Mouse (Mus musculus): ENCODE measurements around the gene Gmps. TPM values are rescaled to one million over a fixed set of nuclear protein-coding genes. Genes with fewer than 3 reads are reported as not detected.
A peak's percentile ranks its signal among the peaks of the same experiment; 100 is the strongest.

The Gmps gene
- polyA plus RNA-seq, 1 experiment from 2014 or later, result 45.8 TPM

DNA sequence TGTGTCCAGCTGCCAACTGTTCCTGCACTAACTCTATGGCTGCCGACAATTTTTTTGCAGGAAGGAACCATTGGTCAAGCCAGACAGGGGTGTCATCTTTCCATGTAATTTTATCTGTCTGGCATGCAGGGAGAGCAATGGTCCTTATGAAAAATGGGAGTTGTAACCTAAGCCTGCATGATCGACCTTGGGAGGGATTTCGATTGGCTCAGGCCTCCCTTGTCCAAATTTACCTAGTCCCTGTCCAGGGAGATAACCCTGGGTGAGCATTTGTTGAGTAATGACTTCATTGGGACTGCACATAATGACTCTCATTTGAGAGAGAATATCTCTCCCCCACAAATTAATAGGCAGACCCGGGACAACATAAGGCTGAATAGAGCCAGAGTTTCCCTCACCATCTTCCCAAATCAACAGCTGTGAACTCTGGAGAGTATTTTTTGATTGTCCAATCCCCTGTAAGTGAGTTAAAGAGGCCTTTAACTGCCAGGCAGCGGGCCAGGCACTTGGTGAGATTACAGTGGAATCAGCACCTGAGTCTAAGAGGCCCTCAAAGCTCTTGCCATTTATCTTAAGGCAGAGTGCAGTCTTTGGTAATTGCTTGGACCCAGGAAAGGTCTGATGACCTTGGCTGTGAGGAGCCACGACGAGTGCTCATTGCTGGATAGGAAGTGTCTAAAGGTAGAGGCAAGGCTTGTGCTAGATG, 62.4 kb downstream of the Gmps start:
- WGBS (ENCODE audit: insufficient replicate concordance), result 58% methylated on average over 7 of the region's 7 CpGs
- Histone ChIP-seq H3K9me3 (replicated peaks; ENCODE audit: control insufficient read depth, low read length) (no peaks in the 10 kb centered on the region), H3K9ac (ENCODE audit: low read depth, low read length) (no peak overlapping the region), H3K4me1 (ENCODE audit: control insufficient read depth, insufficient read depth, low read length) (no peaks in the 10 kb centered on the region), H3K4me2 (no peak overlapping the region), H3K27ac (ENCODE audit: low read depth, low read length) (no peak overlapping the region), H3K36me3 (ENCODE audit: control insufficient read depth, insufficient read depth, low read length) (no peaks in the 10 kb centered on the region), H3K27me3 (ENCODE audit: control insufficient read depth, insufficient read depth, low read length) (no peaks in the 10 kb centered on the region), H3K4me3 (ENCODE audit: low read depth, low read length) (no peak overlapping the region)
- ATAC-seq (replicated peaks; ENCODE audit: insufficient number of reproducible peaks, low FRiP score, low TSS enrichment), result no peak

DNA sequence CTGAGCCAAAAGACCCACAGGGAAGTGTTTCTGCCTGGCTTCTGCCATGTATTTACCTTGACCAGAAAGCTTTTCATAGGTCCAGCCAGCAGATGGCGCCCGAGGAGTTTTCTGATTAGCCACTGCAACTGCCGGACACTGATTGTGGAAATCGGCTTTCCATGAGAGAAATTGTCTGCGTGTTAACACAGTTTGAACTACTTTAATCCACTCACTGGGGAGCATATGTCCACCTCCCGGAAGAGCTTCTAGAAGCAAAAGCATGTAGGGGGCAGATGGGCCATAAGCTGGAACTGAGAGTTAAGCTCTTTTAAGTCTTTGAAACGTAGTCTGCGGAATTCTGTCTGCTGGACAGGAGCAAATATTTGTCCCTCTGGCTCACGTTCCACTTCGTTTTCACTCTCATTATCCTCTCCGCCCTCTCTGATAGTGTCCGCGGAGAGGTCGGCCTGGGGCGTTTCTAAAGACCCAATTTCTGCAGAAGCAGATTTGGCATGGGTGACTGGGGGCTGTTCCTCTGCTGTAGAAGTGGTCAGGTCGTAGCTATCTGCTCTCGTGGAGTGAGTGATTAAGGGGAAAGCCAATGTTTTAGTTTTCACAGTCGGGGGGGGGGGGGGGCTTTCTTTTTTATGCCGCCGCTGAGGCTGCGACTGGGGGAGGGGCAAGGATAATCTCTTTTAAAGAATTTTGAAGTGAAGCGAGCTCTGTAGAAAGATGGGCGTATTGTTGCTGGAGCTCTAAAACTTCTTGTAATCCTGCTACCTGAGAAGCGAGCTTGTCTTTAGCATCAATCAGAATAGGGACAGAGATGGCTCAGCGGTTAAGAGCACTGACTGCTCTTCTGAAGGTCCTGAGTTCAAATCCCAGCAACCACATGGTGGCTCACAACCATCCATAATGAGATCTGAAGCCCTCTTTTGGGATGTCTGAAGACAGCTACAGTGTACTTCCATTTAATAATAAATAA, 64.2 kb downstream of the Gmps start:
- no peaks in the 10 kb centered on the region for H3K27me3 ChIP-seq (ENCODE audit: control insufficient read depth, insufficient read depth, low read length)
- no peaks in the 10 kb centered on the region for H3K4me1 ChIP-seq (ENCODE audit: control insufficient read depth, insufficient read depth, low read length)
- no peaks in the 10 kb centered on the region for H3K9me3 ChIP-seq (replicated peaks; ENCODE audit: control insufficient read depth, low read length)
- H3K9ac ChIP-seq (ENCODE audit: low read depth, low read length), result peak overlapping the region; percentile 70
- no peaks in the 10 kb centered on the region for H3K36me3 ChIP-seq (ENCODE audit: control insufficient read depth, insufficient read depth, low read length)
- WGBS (ENCODE audit: insufficient replicate concordance), result 14% methylated on average over 25 of the region's 25 CpGs
- peak overlapping the region; percentile 70 for H3K4me2 ChIP-seq
- peak overlapping the region; percentile 66 for H3K27ac ChIP-seq (ENCODE audit: low read depth, low read length)
- peak overlapping the region; percentile 49 for H3K4me3 ChIP-seq (ENCODE audit: low read depth, low read length)
- peak; percentile 55 for ATAC-seq (replicated peaks; ENCODE audit: insufficient number of reproducible peaks, low FRiP score, low TSS enrichment)

Other genes starting within 250 kb of the Gmps start
- gene Plch1, start 76.6 kb upstream of the Gmps start, polyA plus RNA-seq (2014; fragmentation: Nextera tagmentation; extraction: Ambion mirVana), result 0.90 and 0.99 TPM in 2 replicates
- 3.7 and 4.8 TPM in 2 replicates for gene E130311K13Rik, start 46.6 kb upstream of the Gmps start, polyA plus RNA-seq (2014; fragmentation: Nextera tagmentation; extraction: Ambion mirVana)
- 10.2 and 10.4 TPM in 2 replicates for gene Slc33a1, start 11.3 kb upstream of the Gmps start, polyA plus RNA-seq (2014; fragmentation: Nextera tagmentation; extraction: Ambion mirVana)
- 0.06 TPM in 1 of 2 replicates, not detected in the other for gene Vmn2r1, start 105.4 kb downstream of the Gmps start, polyA plus RNA-seq (2014; fragmentation: Nextera tagmentation; extraction: Ambion mirVana)
- gene Vmn2r2, start 165.8 kb downstream of the Gmps start, polyA plus RNA-seq (2014; fragmentation: Nextera tagmentation; extraction: Ambion mirVana), result not detected in 2 replicates